In genomic region chr16:91465505-91466240, GRCm38 (mm10) we compare ENCODE assay signal across 8 mouse cellular contexts. TPM values are rescaled to one million over a fixed set of nuclear protein-coding genes. Genes with fewer than 3 reads are reported as not detected.
DNase-seq lines count a peak whose midpoint lies in the region; ATAC-seq and TF ChIP-seq lines count a peak whose summit lies in the region.

No protein-coding gene starts in this region.

- H3K4me3 ChIP-seq in cerebellum, adult 2 months (replicated peaks; ENCODE audit: insufficient read depth, low read depth, low read length), result peak overlapping the region; percentile 56
- peak overlapping the region; percentile 78 for H3K4me3 ChIP-seq in thymus, adult 2 months (ENCODE audit: control insufficient read depth, insufficient read depth, low read length)
- peak overlapping the region; percentile 80 for H3K4me3 ChIP-seq in liver, embryonic 13.5 days (replicated peaks)

- no peak for DNase-seq in cerebellum, adult 2 months
- no peak for DNase-seq in thymus, adult 2 months
- no peak for DNase-seq in thymus, postnatal 25 days
- DNase-seq in liver, embryonic 13.5 days, result no peak
- no peak for DNase-seq in frontal cortex, postnatal 36 days (ENCODE audit: low spot score in 2 of 2)
- no peak for DNase-seq in B cell, adult 2 months

- H3K27ac ChIP-seq in cerebellum, adult 2 months (ENCODE audit: insufficient read depth, low read length), result no peak overlapping the region
- peak overlapping the region; percentile 22; the same call in 1 of the 2 replicates for H3K27ac ChIP-seq in thymus, adult 2 months (ENCODE audit: control insufficient read depth, insufficient read depth, low read length)
- H3K27ac ChIP-seq in liver, embryonic 13.5 days, result peak overlapping the region; percentile 97

- no peak for ATAC-seq in cerebellum, adult (ENCODE audit: insufficient number of reproducible peaks, low FRiP score, low TSS enrichment)
- ATAC-seq in liver, embryonic 13.5 days (ENCODE audit: low read depth), result peak; percentile 16; the same call in 1 of the 2 replicates
- ATAC-seq in megakaryocyte-erythroid progenitor cell, adult 5-6 weeks (replicated peaks; ENCODE audit: low FRiP score, low TSS enrichment, poor library complexity, severe bottlenecking), result no peak

- no peaks in the 10 kb centered on the region for H3K27me3 ChIP-seq in cerebellum, adult 2 months (ENCODE audit: control insufficient read depth, insufficient read depth, low read length)
- no peaks in the 10 kb centered on the region for H3K27me3 ChIP-seq in thymus, adult 2 months (ENCODE audit: control insufficient read depth, insufficient read depth, low read length)
- no peaks in the 10 kb centered on the region for H3K27me3 ChIP-seq in liver, embryonic 13.5 days

- H3K4me1 ChIP-seq in cerebellum, adult 2 months (ENCODE audit: control insufficient read depth, insufficient read depth, low read length), result no peaks in the 10 kb centered on the region
- H3K4me1 ChIP-seq in thymus, adult 2 months (replicated peaks; ENCODE audit: control insufficient read depth, insufficient read depth, low read length), result peaks cover 38% of the 10 kb centered on the region
- peaks cover 59% of the 10 kb centered on the region for H3K4me1 ChIP-seq in liver, embryonic 13.5 days (replicated peaks)

- no peak for TF ChIP-seq POLR2A in cerebellum, adult 2 months (IDR thresholded peaks at IDR 0.05; ENCODE audit: borderline replicate concordance, insufficient read depth, low read length)
- no peak for TF ChIP-seq POLR2A in thymus, adult 2 months (IDR thresholded peaks at IDR 0.05; ENCODE audit: control insufficient read depth, extremely low read depth, insufficient read depth, low read length, poor library complexity)

- H3K9ac ChIP-seq in liver, embryonic 13.5 days, result peak overlapping the region; percentile 96

- H3K36me3 ChIP-seq in thymus, adult 2 months (ENCODE audit: control insufficient read depth, insufficient read depth, low read length), result no peaks in the 10 kb centered on the region
- peaks cover 32% of the 10 kb centered on the region for H3K36me3 ChIP-seq in liver, embryonic 13.5 days

- peak overlapping the region; percentile 87 for H3K4me2 ChIP-seq in liver, embryonic 13.5 days

- H3K9me3 ChIP-seq in liver, embryonic 13.5 days (replicated peaks), result no peaks in the 10 kb centered on the region

- 40% methylated on average over 13 of the region's 13 CpGs for WGBS in cerebellum, adult 2 months
- WGBS in thymus, adult 2 months, result 57% methylated on average over 13 of the region's 13 CpGs
- 49% methylated on average over 13 of the region's 13 CpGs for WGBS in liver, embryonic 13.5 days (ENCODE audit: insufficient replicate concordance)

- no peak for TF ChIP-seq CTCF in cerebellum, adult 2 months (IDR thresholded peaks at IDR 0.05; ENCODE audit: borderline replicate concordance, insufficient read depth, low read depth, low read length)
- TF ChIP-seq CTCF in thymus, adult 2 months (IDR thresholded peaks at IDR 0.05; ENCODE audit: borderline replicate concordance, control insufficient read depth, extremely low read depth, insufficient read depth, low read length, poor library complexity), result no peak

RNA-seq across cellular contexts. Expression of gene Ifnar1, which starts 19.4 kb away (rescaled TPM):
- polyA plus RNA-seq in cerebellum, adult 2 months (2012; rRNA removed), result 31.7 and 32.2 TPM in 2 replicates
- polyA plus RNA-seq in thymus, adult 2 months (2012; rRNA removed), result 47.0 and 49.1 TPM in 2 replicates
- polyA plus RNA-seq in liver, embryonic 13.5 days (2015; fragmentation: Nextera tagmentation; extraction: Ambion mirVana), result 18.0 and 19.1 TPM in 2 replicates
- 16.3 and 19.6 TPM in 2 replicates for total RNA-seq in megakaryocyte-erythroid progenitor cell, adult 5-6 weeks (2014; fragmentation: Nextera tagmentation)
- total RNA-seq in megakaryocyte-erythroid progenitor cell, adult 5-6 weeks (2017), result 22.2 and 22.7 TPM in 2 replicates

RNA-seq across cellular contexts. Expression of gene Il10rb, which starts 59.7 kb away (rescaled TPM):
- polyA plus RNA-seq in cerebellum, adult 2 months (2012; rRNA removed), result 9.1 and 10.4 TPM in 2 replicates
- 28.5 and 35.6 TPM in 2 replicates for polyA plus RNA-seq in thymus, adult 2 months (2012; rRNA removed)
- polyA plus RNA-seq in liver, embryonic 13.5 days (2015; fragmentation: Nextera tagmentation; extraction: Ambion mirVana), result 25.0 and 28.1 TPM in 2 replicates
- total RNA-seq in megakaryocyte-erythroid progenitor cell, adult 5-6 weeks (2014; fragmentation: Nextera tagmentation), result 17.3 and 20.6 TPM in 2 replicates
- 23.1 and 29.0 TPM in 2 replicates for total RNA-seq in megakaryocyte-erythroid progenitor cell, adult 5-6 weeks (2017)
